Mouse (Mus musculus) MEL (cell line): ENCODE measurements around the gene Rtcb. TPM values are rescaled to one million over a fixed set of nuclear protein-coding genes. Genes with fewer than 3 reads are reported as not detected.

Experiments used
- DNase-seq: peaks from one replicate; pipeline ENCODE4 v3.0.0; 2011; ENCODE audit warnings: low read depth, low spot score
- H3K27ac ChIP-seq: 2 replicates; pipeline ENCODE4 v1.5.1; 2012; ENCODE audit warnings: low read depth, mild to moderate bottlenecking, control low read depth, low read length, moderate library complexity; ENCODE audit not compliant: control insufficient read depth
- H3K27me3 ChIP-seq, 2 experiments: fragments of 150-350 bp in 1 of 2; sonication (generic) in 1 of 2; 2 replicates each; pipeline ENCODE4 v1.6.1; 2012; ENCODE audit warnings: low read length in 2 of 2, mild to moderate bottlenecking in 2 of 2, improper control_type of control experiment in 1 of 2, moderate library complexity in 1 of 2; ENCODE audit not compliant: insufficient read depth in 2 of 2, control insufficient read depth in 1 of 2
- H3K36me3 ChIP-seq, 2 experiments: 2 replicates each; pipeline ENCODE4 v1.6.1; 2012 to 2014; ENCODE audit warnings: low read length in 2 of 2, improper control_type of control experiment in 1 of 2, inconsistent platforms in 1 of 2, mild to moderate bottlenecking in 1 of 2; ENCODE audit not compliant: insufficient read depth in 2 of 2, control insufficient read depth in 1 of 2
- H3K4me1 ChIP-seq, 2 experiments: fragments of 150-350 bp in 1 of 2; sonication (generic) in 1 of 2; 2 replicates each; pipeline ENCODE4 v1.6.1; 2012; ENCODE audit warnings: low read length in 2 of 2, improper control_type of control experiment in 1 of 2, mild to moderate bottlenecking in 1 of 2; ENCODE audit not compliant: insufficient read depth in 2 of 2, control insufficient read depth in 1 of 2
- H3K4me3 ChIP-seq, 2 experiments: fragments of 150-350 bp in 1 of 2; sonication (generic) in 1 of 2; 2 replicates each; pipeline ENCODE4 v1.5.1; 2012; ENCODE audit warnings: low read depth in 2 of 2, low read length in 2 of 2, mild to moderate bottlenecking in 2 of 2, moderate library complexity in 2 of 2, control low read depth in 1 of 2, improper control_type of control experiment in 1 of 2; ENCODE audit not compliant: control insufficient read depth in 1 of 2, insufficient read depth in 1 of 2
- H3K79me2 ChIP-seq: 2 replicates; pipeline ENCODE4 v1.6.1; 2012; ENCODE audit warnings: mild to moderate bottlenecking, low read length, moderate library complexity; ENCODE audit not compliant: control insufficient read depth, poor library complexity, insufficient read depth
- H3K9ac ChIP-seq: 2 replicates; pipeline ENCODE4 v1.6.1; 2012; ENCODE audit warnings: low read depth, mild to moderate bottlenecking, control low read depth, low read length, moderate library complexity; ENCODE audit not compliant: control insufficient read depth, poor library complexity, severe bottlenecking
- H3K9me3 ChIP-seq: fragments of 150-350 bp; sonication (generic); replicated peaks from 2 replicates; pipeline ENCODE4 v1.6.1; 2012; ENCODE audit warnings: mild to moderate bottlenecking, low read length, improper control_type of control experiment, moderate library complexity; ENCODE audit not compliant: insufficient read depth
- E2F4 ChIP-seq: IDR thresholded peaks from 2 replicates; pipeline ENCODE4 v1.6.1; 2011; ENCODE audit warnings: low read depth, low read length, improper control_type of control experiment, borderline replicate concordance
- ETS1 ChIP-seq: IDR thresholded peaks from 2 replicates; pipeline ENCODE4 v1.6.1; 2012; ENCODE audit warnings: low read depth, mild to moderate bottlenecking, inconsistent platforms, low read length, improper control_type of control experiment, moderate library complexity
- GATA1 ChIP-seq: IDR thresholded peaks from 2 replicates; pipeline ENCODE4 v1.6.1; 2011; ENCODE audit warnings: low read depth, low read length, improper control_type of control experiment
- KAT2A ChIP-seq: conservative IDR thresholded peaks from 2 replicates; pipeline ENCODE4 v1.6.1; 2012; ENCODE audit warnings: low read depth, low read length, improper control_type of control experiment, inconsistent platforms
- MAX ChIP-seq: IDR thresholded peaks from 2 replicates; pipeline ENCODE4 v1.6.1; 2011; ENCODE audit warnings: low read length, improper control_type of control experiment
- MXI1 ChIP-seq: IDR thresholded peaks from 2 replicates; pipeline ENCODE4 v1.6.1; 2011; ENCODE audit warnings: mild to moderate bottlenecking, low read depth, low read length, improper control_type of control experiment
- MYB ChIP-seq: IDR thresholded peaks from 2 replicates; pipeline ENCODE4 v1.6.1; 2011; ENCODE audit warnings: mild to moderate bottlenecking, low read depth, low read length, improper control_type of control experiment
- NRF1 ChIP-seq: IDR thresholded peaks from 2 replicates; pipeline ENCODE4 v1.6.1; 2014; ENCODE audit warnings: low read depth, mild to moderate bottlenecking, inconsistent platforms, low read length, improper control_type of control experiment, moderate library complexity; ENCODE audit not compliant: poor library complexity, insufficient read depth, severe bottlenecking
- SIN3A ChIP-seq: IDR thresholded peaks from 2 replicates; pipeline ENCODE4 v1.6.1; 2012; ENCODE audit warnings: low read length, improper control_type of control experiment, inconsistent platforms
- TBP ChIP-seq: IDR thresholded peaks from 2 replicates; pipeline ENCODE4 v1.8.0; 2011; ENCODE audit warnings: low read depth, low read length, improper control_type of control experiment
- USF2 ChIP-seq, 2 experiments: IDR thresholded peaks; 2 replicates each; pipeline ENCODE4 v1.6.1; 2011 to 2012; ENCODE audit warnings: improper control_type of control experiment in 2 of 2, low read length in 2 of 2, borderline replicate concordance in 1 of 2, inconsistent platforms in 1 of 2, low read depth in 1 of 2, mild to moderate bottlenecking in 1 of 2; ENCODE audit not compliant: insufficient read depth in 1 of 2
- polyA plus RNA-seq, 2 experiments: library from polyadenylated mRNA; stranded (reverse) in 1 of 2; unstranded in 1 of 2; fragments of >175 nt in 1 of 2; fragments of >200 nt in 1 of 2; gene quantifications; 2 replicates each; pipeline versions ENCODE4 v1.2.1 to v1.2.4; 2012; ENCODE audit warnings: low replicate concordance in 2 of 2, low read depth in 1 of 2; ENCODE audit not compliant: insufficient read length in 2 of 2, insufficient read depth in 1 of 2, missing spikeins in 1 of 2
- total RNA-seq: library from RNA; depleted of rRNA; stranded (reverse); fragments of 300-350 nt; gene quantifications from 2 replicates; pipeline ENCODE4 v1.2.3, GENCODE M21; 2012

Gene Rtcb
- total and polyA plus RNA-seq, 3 experiments = 110 to 215 (median 197) TPM

- no peak for DNase-seq
- Histone ChIP-seq H3K4me1 (no peaks in the 10 kb centered on the region), H3K36me3 (0 out of 4 replicates have a peak, but pooled peaks cover 0 to 2% of the 10 kb centered on the region in 2 experiments), H3K9me3 (no peaks in the 10 kb centered on the region), H3K9ac (no peak overlapping the region), H3K27me3 (peaks cover 0 to 3% of the 10 kb centered on the region in 2 experiments; a peak in 3 of 4 replicates), H3K27ac (no peak overlapping the region), H3K4me3 (no peak overlapping the region), H3K79me2 (no peaks in the 10 kb centered on the region)
- TF ChIP-seq TBP (no peak), GATA1 (no peak), MYB (no peak)
These were observed 5.3 kb upstream of the Rtcb start for GRCm38 (mm10) chr10:85962897-85963296.

GRCm38 (mm10) chr10:85956871-85957419, 678 bp downstream of the Rtcb start:
- Histone ChIP-seq H3K4me1 (no peaks in the 10 kb centered on the region), H3K79me2 (peaks cover 26% of the 10 kb centered on the region), H3K36me3 (peaks cover 7 to 9% of the 10 kb centered on the region in 2 experiments), H3K9ac (peak overlapping the region; percentile 99), H3K9me3 (no peaks in the 10 kb centered on the region), H3K27me3 (0 out of 4 replicates have a peak, but pooled peaks cover 0 to 1% of the 10 kb centered on the region in 2 experiments), H3K27ac (peak overlapping the region; percentile 90), H3K4me3 (peak overlapping the region; percentile 67 to 100)
- TF ChIP-seq USF2 (IDR thresholded peaks at IDR 0.05; ENCODE audit: borderline replicate concordance in 1 of 2, insufficient read depth in 1 of 2, low read depth in 1 of 2, low read length in 2 of 2) (no peak), MXI1 (peak; percentile 35), NRF1 (no peak), SIN3A (peak; percentile 12; the same call in 1 of the 2 replicates), E2F4 (no peak), MAX (peak; percentile 69)
- peak; percentile 60 for DNase-seq

GRCm38 (mm10) chr10:85954429-85954828, 3.2 kb downstream of the Rtcb start:
- H3K79me2 ChIP-seq = peaks cover 26% of the 10 kb centered on the region

More at GRCm38 (mm10) chr10:85954429-85954828, 3.2 kb downstream of the Rtcb start:
- no peak overlapping the region for H3K9ac ChIP-seq
- no peak for TF ChIP-seq KAT2A
- no peak for TF ChIP-seq ETS1
- no peaks in the 10 kb centered on the region for H3K9me3 ChIP-seq
- no peak overlapping the region for H3K4me3 ChIP-seq
- no peaks in the 10 kb centered on the region for H3K27me3 ChIP-seq
- peaks cover 6 to 20% of the 10 kb centered on the region in 2 experiments for H3K36me3 ChIP-seq
- no peaks in the 10 kb centered on the region for H3K4me1 ChIP-seq
- no peak overlapping the region for H3K27ac ChIP-seq
- DNase-seq = no peak
